Mouse (Mus musculus) cerebellum, postnatal 10 days (tissue): ENCODE measurements around the gene Syn3.

Source experiments
- DNase-seq, 2 experiments: peaks; one replicate each; pipeline ENCODE4 v3.0.0; 2021; ENCODE audit warnings: mixed read lengths in 2 of 2

The Syn3 gene

GRCm38 (mm10) chr10:86201006-86201405, 297.7 kb downstream of the Syn3 start:
- DNase-seq = no peak

DNA sequence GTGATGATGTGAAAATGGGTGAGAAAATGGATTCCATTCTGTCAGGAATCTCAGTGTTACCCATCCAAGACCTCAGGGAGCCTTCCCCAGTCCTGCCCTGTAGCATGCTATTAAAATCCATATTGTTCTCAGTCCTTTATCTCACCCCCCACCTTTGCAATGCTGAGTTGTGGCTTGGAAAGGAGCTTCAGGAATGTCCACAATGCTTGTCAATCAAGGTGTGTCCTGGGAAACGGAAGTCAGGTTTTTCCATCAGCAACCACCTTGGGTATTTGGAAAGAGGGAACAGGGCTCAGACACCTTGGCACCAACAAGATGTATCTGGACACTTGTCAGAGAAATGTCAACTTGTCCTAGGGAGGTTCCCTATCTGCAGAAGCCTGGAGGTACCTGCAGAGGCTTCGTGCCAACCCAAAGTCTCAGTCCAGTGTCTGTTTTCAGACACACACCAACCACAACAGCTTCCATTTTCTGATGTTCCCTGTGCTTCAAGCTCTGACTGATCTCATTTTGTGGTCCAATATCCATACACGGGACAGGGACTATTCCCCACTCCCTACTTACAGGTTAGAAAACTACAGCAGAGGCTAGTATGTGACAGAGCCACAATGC, 302.2 kb downstream of the Syn3 start:
- peak in 1 of 2 experiments; percentile 26 for DNase-seq

DNA sequence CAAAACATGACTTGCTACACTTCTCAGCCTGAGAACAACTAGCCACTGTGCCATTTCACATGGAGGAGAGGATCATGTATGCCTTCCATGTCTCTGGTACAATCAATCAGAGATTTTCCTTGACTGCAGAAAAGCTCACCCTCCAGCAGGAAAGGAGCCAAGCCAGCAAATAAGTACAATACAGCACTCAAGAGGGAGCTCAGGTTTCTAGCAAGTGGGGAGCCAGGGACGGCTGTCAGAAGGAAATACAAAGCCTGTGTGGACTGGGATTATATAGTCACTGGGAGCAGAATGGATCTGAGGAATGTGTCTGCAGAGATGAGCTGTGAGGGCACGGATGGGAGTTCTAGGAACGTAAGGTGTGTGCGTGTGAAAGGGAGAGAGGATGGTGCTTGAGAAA, 304.0 kb downstream of the Syn3 start:
- DNase-seq = no peak

- DNase-seq = peak; percentile 40 to 63
Observed at GRCm38 (mm10) chr10:86193863-86194434, 304.7 kb downstream of the Syn3 start.

GRCm38 (mm10) chr10:86188614-86189013, 310.1 kb downstream of the Syn3 start:
- DNase-seq = no peak

GRCm38 (mm10) chr10:86187881-86188280, 310.8 kb downstream of the Syn3 start:
- no peak for DNase-seq

GRCm38 (mm10) chr10:86183148-86183885, 315.4 kb downstream of the Syn3 start:
- DNase-seq = no peak

DNA sequence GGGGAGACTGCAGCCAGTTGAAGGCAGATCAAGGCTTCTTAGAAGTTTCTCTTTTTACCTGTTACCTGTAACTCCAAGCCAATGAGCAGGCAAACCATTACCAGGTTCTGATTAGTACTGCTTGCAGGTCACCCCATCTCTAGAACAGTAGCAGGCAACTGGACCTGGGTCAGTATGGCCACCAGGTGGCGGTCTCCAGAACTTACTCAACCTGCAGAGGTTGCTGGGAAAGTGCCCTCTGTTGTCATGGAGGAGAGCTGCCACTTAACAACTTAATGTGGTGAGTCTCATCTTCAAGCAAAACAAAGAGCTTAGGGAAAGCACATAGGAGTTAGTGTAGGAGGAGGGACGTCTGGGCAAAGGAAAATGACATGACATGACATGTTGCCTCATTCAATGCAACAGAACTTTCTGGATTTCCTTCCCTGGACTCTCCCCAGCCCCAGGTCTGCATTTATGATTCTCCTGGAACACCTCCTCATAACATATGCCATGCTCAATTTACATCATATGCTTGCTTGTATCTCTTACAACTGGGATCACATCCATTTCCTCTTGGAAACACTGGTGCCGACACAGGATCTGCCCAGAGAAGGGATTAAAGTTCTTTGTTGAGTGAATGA, 316.4 kb downstream of the Syn3 start:
- peak; percentile 82 to 84 for DNase-seq

GRCm38 (mm10) chr10:86176411-86176810, 322.3 kb downstream of the Syn3 start:
- no peak for DNase-seq

DNA sequence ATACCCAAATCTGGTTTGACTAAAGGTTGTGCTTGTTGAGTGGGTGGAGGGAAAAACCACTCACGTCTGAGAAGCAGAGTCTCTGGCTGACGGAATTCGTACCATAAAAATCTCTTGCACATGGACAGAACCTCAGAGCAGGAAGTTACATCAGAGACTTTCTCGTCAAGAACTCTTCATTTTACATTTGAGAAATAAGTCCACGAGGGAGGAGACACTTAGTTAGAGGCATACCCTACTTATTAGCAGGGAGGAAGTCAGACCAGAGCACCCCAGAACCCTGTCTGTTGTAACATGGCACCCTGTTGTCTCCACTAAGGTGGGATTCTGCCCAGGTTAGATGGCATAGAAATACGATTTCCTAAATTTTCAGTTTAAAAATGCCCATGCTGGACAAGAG, 324.7 kb downstream of the Syn3 start:
- no peak for DNase-seq

DNA sequence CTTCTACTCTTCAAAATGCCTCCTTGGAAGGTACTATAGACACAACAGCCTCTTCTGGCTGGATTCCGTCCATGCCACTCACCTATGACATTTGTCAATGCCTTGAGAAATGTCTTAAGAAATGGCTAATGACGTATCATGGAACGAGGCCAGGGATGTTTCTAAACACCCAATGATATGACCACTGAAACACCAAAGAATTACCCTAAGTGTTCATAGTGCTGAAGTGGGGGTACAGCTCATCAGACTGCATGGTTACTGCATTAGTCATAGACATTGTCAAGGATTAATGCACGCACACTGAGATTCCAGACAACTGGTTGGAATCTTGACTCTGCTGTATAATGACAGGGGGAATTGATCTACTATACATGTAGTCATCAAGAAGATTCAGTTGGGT, 325.4 kb downstream of the Syn3 start:
- DNase-seq = no peak

GRCm38 (mm10) chr10:86171246-86171645, 327.4 kb downstream of the Syn3 start:
- no peak for DNase-seq

- DNase-seq = no peak
Observed at GRCm38 (mm10) chr10:86168084-86168483, 330.6 kb downstream of the Syn3 start.

- peak; percentile 27 to 40 for DNase-seq
Observed at GRCm38 (mm10) chr10:86166854-86167268, 331.8 kb downstream of the Syn3 start.

- DNase-seq = no peak
Observed at GRCm38 (mm10) chr10:86164098-86164497, 334.6 kb downstream of the Syn3 start.

DNA sequence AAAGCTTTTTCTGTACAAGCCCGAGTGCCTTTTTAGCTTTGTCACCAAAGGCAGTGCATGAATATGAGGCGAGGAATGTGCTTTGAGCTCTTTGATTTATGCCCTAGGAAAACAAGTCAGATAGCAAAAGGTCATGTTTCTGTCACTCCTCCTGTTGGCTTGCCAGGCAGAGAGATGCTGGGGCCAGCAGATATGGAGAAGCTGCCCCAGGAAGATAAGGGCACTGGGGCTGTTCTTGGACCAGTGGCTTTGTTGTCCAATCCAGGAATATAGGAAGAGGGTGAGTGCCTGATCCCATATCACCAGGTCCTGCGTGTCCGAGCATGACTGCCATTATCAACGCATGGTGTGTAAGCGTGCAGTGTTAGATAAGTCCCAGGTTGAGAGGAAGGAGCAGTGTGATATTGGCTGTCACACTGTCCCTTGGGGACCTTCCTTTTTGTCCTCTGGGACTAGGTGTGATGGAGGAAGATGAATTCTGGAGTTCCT, 336.9 kb downstream of the Syn3 start:
- DNase-seq = no peak

DNA sequence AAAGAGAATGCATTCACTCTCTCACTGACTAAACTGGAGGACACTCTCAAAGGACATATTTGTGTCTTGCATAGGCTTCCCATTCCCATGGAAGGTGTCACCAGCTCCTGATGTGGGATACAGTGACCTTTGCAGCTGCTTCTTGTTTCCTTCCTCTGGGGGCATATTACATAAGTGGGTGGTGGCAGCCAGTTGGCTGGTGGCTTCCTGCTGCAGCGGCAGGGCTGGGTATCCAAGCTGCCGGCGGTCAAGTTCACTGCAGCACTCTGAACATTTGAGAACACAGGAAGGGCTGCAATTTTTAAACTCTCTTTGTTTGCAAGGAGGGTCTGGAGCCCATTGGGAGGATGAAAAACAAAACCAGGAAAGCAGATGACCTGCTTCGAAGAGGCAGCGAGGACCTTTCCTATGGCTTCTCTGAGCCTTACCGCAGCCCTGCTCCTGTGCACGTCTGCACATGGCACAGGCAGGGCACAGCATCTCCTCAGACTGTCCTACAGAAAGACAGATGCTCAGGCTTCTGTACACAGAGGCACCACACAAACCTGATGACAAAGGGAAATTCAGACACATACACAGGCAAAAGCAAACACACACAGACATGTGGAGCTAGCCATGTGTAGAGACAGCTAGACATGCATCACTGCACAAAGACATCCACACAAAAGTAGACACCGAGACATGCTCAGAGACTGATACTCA, 340.3 kb downstream of the Syn3 start:
- DNase-seq = no peak

DNA sequence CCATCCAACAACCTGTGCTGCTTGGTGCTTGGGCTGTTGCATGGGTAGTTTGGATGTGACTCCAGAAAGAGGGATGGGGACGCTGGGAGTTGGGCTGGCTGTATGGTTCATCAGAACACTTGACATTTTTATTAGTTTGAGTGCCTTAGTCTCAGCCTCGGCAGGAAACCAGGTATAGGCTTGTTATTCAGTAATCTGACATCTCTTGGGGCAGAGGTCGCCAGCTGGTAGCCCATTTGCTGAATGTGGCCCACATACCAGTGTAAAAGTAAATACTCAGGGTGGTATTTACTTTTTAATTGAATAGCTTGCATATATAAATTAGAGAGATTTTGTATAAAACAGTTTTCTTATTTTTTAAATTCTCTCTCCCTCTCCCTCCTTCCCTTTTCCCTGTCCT, 343.4 kb downstream of the Syn3 start:
- DNase-seq = no peak

DNA sequence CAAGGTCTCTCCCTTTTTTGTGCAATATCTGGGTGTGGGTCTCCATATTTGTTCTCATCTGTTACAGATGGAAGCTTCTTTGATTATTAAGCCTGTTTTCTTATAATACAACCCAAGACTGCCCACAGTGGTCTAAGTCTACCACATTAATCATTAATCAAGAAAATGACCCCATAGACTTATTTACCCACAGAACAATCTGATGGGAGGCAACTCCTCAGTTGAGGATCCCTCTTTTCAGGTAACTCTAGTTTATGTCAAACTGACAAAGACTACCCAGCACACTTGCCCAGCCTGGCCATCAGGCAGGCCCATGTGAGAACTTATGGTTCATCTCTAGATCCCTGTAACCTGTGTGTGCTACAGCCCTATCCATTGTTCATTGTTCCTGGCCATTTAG, 345.5 kb downstream of the Syn3 start:
- no peak for DNase-seq

GRCm38 (mm10) chr10:86151357-86151756, 347.3 kb downstream of the Syn3 start:
- DNase-seq = no peak

DNA sequence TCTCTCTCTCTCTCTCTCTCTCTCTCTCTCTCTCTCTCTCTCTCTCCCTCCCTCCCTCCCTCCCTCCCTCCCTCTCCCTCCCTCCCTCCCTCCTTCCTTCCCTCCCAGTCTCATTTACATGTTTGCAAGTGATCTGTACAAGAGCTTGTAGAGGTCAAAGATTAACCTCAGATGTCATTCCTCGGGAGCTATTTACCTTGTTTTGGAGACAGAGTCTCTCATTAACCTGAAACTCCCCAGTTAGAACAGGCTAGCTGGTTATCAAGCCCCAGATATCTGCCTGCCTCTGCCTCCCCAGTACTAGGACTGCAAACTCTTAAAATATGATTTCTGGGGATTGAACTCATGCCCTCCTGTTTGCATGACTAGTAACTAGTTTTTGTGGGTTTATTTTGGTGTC, 348.6 kb downstream of the Syn3 start:
- no peak for DNase-seq

GRCm38 (mm10) chr10:86149029-86149818, 349.5 kb downstream of the Syn3 start:
- DNase-seq = peak; percentile 37 to 59
